Mouse (Mus musculus) cortical plate, adult 2 months (tissue): ENCODE results near the gene Sirt5.

Experiments
- CTCF ChIP-seq: fragments of 200-500 bp; IDR thresholded peaks from 2 replicates; pipeline ENCODE4 v1.5.1; 2011; ENCODE audit warnings: mild to moderate bottlenecking, control low read depth, low read length; ENCODE audit not compliant: insufficient read depth; ENCODE audit errors: extremely low read depth
- POLR2A ChIP-seq: fragments of 200-500 bp; IDR thresholded peaks from 2 replicates; pipeline ENCODE4 v1.6.1; 2011; ENCODE audit warnings: mild to moderate bottlenecking, low read length, control low read depth; ENCODE audit not compliant: insufficient read depth; ENCODE audit errors: extremely low read depth

DNA sequence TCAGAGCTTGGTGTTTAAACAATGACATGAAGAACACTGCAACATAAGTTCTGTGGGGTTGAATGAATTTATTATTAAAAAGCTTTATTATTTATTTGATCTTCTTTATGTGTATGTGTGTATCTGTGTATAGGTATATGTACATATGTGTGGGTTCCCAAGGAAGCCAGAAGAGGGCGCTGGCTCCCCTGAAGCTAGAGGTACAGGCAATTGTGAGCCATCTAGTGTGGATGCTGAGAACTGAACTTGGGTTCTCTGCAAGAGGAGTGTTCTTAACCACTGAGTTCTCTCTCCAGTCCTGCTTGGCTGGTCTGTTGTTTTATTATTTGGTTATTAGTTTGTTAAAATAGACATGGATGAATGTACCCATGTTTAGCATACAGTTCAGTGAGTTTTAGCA, 7.6 kb downstream of the Sirt5 start:
- no peak for TF ChIP-seq POLR2A
- no peak for TF ChIP-seq CTCF
